Mouse (Mus musculus): ENCODE results near the gene Dennd4a.

GRCm38 (mm10) chr9:64778151-64778550, 33.0 kb upstream of the Dennd4a start:
- TF ChIP-seq EP300 (optimal IDR thresholded peaks at IDR 0.05): no peak
- TF ChIP-seq CTCF (IDR thresholded peaks at IDR 0.05; ENCODE audit: low read depth): no peak

Measured in stomach, postnatal 0 days (tissue).